Mouse (Mus musculus): Measurements from ENCODE around the gene Aptx. TPM values are rescaled to one million over a fixed set of nuclear protein-coding genes. Genes with fewer than 3 reads are reported as not detected.

The Aptx gene
- polyA plus RNA-seq (2021) = 23.1 TPM

GRCm38 (mm10) chr4:40702797-40703709 is at the start of gene Aptx:
Gene Aptx, minus strand, starts transcription at chr4:40703194.
- ChIA-PET CTCF (interaction anchor here (1.2 to 1.6 kb wide), 3 partner anchors 18 to 28 kb away, joined by 3 to 5 read pairs (median 5); partner anchors contain the start of gene Dnaja1), POLR2A (interaction anchor here (2.3 kb wide), 1 partner anchor 19 kb away, joined by 10 read pairs; the partner anchor contains the start of gene Dnaja1)
- TF ChIP-seq CTCF (IDR thresholded peaks at IDR 0.05) = no peak
- DNase-seq (ENCODE audit: low read depth, low spot score) = peak; percentile 74
- peak; percentile 89 for ATAC-seq
- in situ Hi-C loops (cut with MboI; ENCODE audit: low pct_unique_long_range_greater_than_20kb) = no loop called here
- H3K27me3 ChIP-seq = no peaks in the 10 kb centered on the region

GRCm38 (mm10) chr4:40735351-40735750 is 32.4 kb upstream of the Aptx start:
- no peaks in the 10 kb centered on the region for H3K27me3 ChIP-seq
- in situ Hi-C loops (cut with MboI; ENCODE audit: low pct_unique_long_range_greater_than_20kb) = no loop called here
- TF ChIP-seq CTCF (IDR thresholded peaks at IDR 0.05) = no peak
- ATAC-seq = no peak
- ChIA-PET CTCF (interaction anchor here (0.8 to 1.4 kb wide), 2 partner anchors 10 to 18 kb away, joined by 4 to 5 read pairs; no protein-coding TSS in a partner anchor), POLR2A (interaction anchor here (1.7 kb wide), 1 partner anchor 11 kb away, joined by 7 read pairs; no protein-coding TSS in a partner anchor)
- no peak for DNase-seq (ENCODE audit: low read depth, low spot score)

GRCm38 (mm10) chr4:40731262-40731661 is 28.3 kb upstream of the Aptx start:
- DNase-seq (ENCODE audit: low read depth, low spot score) (no peak), ATAC-seq (no peak)
- H3K27me3 ChIP-seq = no peaks in the 10 kb centered on the region
- in situ Hi-C loops (cut with MboI; ENCODE audit: low pct_unique_long_range_greater_than_20kb) = no loop called here
- TF ChIP-seq CTCF (IDR thresholded peaks at IDR 0.05) = no peak
- ChIA-PET POLR2A (no interaction called here), CTCF (interaction anchor here (0.9 kb wide), 1 partner anchor 28 kb away, joined by 3 read pairs; the partner anchor contains the start of gene Aptx)

GRCm38 (mm10) chr4:40727247-40727646 is 24.3 kb upstream of the Aptx start:
- CTCF ChIA-PET = no interaction called here
- H3K27me3 ChIP-seq = no peaks in the 10 kb centered on the region
- POLR2A ChIA-PET = no interaction called here

GRCm38 (mm10) chr4:40725554-40725953 is 22.6 kb upstream of the Aptx start:
- no peak for ATAC-seq
- in situ Hi-C loops (cut with MboI; ENCODE audit: low pct_unique_long_range_greater_than_20kb) = no loop called here

More at GRCm38 (mm10) chr4:40727247-40727646, 24.3 kb upstream of the Aptx start:
- DNase-seq (ENCODE audit: low read depth, low spot score) (no peak), ATAC-seq (no peak)
- TF ChIP-seq CTCF (IDR thresholded peaks at IDR 0.05) = no peak
- in situ Hi-C loops (cut with MboI; ENCODE audit: low pct_unique_long_range_greater_than_20kb) = no loop called here

GRCm38 (mm10) chr4:40725141-40725540 is 22.1 kb upstream of the Aptx start:
- in situ Hi-C loops (cut with MboI; ENCODE audit: low pct_unique_long_range_greater_than_20kb) = no loop called here
- no peak for DNase-seq (ENCODE audit: low read depth, low spot score)
- ChIA-PET CTCF (interaction anchor here (0.9 to 1.6 kb wide), 3 partner anchors 12 to 21 kb away, joined by 3 to 5 read pairs (median 5); no protein-coding TSS in a partner anchor), POLR2A (interaction anchor here (2.0 kb wide), 1 partner anchor 10 kb away, joined by 7 read pairs; no protein-coding TSS in a partner anchor)
- TF ChIP-seq CTCF (IDR thresholded peaks at IDR 0.05) = no peak
- no peak for ATAC-seq
- no peaks in the 10 kb centered on the region for H3K27me3 ChIP-seq

More at GRCm38 (mm10) chr4:40725554-40725953, 22.6 kb upstream of the Aptx start:
- TF ChIP-seq CTCF (IDR thresholded peaks at IDR 0.05) = no peak
- no peak for DNase-seq (ENCODE audit: low read depth, low spot score)
- CTCF ChIA-PET = interaction anchor here (1.3 to 1.6 kb wide), 2 partner anchors 14 to 43 kb away, joined by 3 to 5 read pairs; no protein-coding TSS in a partner anchor
- no peaks in the 10 kb centered on the region for H3K27me3 ChIP-seq
- POLR2A ChIA-PET = interaction anchor here (2.0 kb wide), 1 partner anchor 10 kb away, joined by 7 read pairs; no protein-coding TSS in a partner anchor

GRCm38 (mm10) chr4:40722687-40723460 is 19.9 kb upstream of the Aptx start:
- peak; percentile 63 for ATAC-seq
- no peaks in the 10 kb centered on the region for H3K27me3 ChIP-seq
- ChIA-PET POLR2A (interaction anchor here (2.5 kb wide), 1 partner anchor 19 kb away, joined by 10 read pairs; the partner anchor contains the start of gene Aptx), CTCF (no interaction called here)
- TF ChIP-seq CTCF (IDR thresholded peaks at IDR 0.05) = no peak
- DNase-seq (ENCODE audit: low read depth, low spot score) = no peak
- in situ Hi-C loops (cut with MboI; ENCODE audit: low pct_unique_long_range_greater_than_20kb) = no loop called here

- CTCF ChIA-PET = interaction anchor here (0.7 to 2.0 kb wide), 4 partner anchors 12 to 41 kb away, joined by 4 to 8 read pairs (median 6); partner anchors contain the start of gene Aptx
- no peak for TF ChIP-seq CTCF (IDR thresholded peaks at IDR 0.05)
- in situ Hi-C loops (cut with MboI; ENCODE audit: low pct_unique_long_range_greater_than_20kb) = no loop called here
- POLR2A ChIA-PET = interaction anchor here (0.6 to 2.5 kb wide), 3 partner anchors 9 to 449 kb away, joined by 3 to 10 read pairs (median 3); partner anchors contain the start of gene Aptx
- DNase-seq (ENCODE audit: low read depth, low spot score) (peak; percentile 71), ATAC-seq (peak; percentile 82)
- no peaks in the 10 kb centered on the region for H3K27me3 ChIP-seq
These were observed 19.1 kb upstream of the Aptx start, which contains the start of gene Dnaja1 for GRCm38 (mm10) chr4:40722011-40722666. Gene Dnaja1, plus strand, starts transcription at chr4:40722150.

GRCm38 (mm10) chr4:40720910-40721309 is 17.9 kb upstream of the Aptx start:
- ATAC-seq (no peak), DNase-seq (ENCODE audit: low read depth, low spot score) (no peak)
- no peaks in the 10 kb centered on the region for H3K27me3 ChIP-seq
- POLR2A ChIA-PET = interaction anchor here (1.1 to 2.5 kb wide), 2 partner anchors 7 to 17 kb away, joined by 3 to 10 read pairs; partner anchors contain the start of gene Aptx
- TF ChIP-seq CTCF (IDR thresholded peaks at IDR 0.05) = no peak
- in situ Hi-C loops (cut with MboI; ENCODE audit: low pct_unique_long_range_greater_than_20kb) = no loop called here
- CTCF ChIA-PET = interaction anchor here (1.3 to 2.0 kb wide), 4 partner anchors 11 to 39 kb away, joined by 3 to 8 read pairs (median 6); partner anchors contain the start of gene Aptx

Measured in Patski (cell line).